Mouse (Mus musculus): ENCODE measurements around the gene Phf21b. TPM values are rescaled to one million over a fixed set of nuclear protein-coding genes. Genes with fewer than 3 reads are reported as not detected.

The Phf21b gene
- polyA plus RNA-seq, 1 experiment from 2014 or later: 0.62 TPM

Other genes starting within 250 kb of the Phf21b start
- 17.7 and 20.4 TPM in 2 replicates for gene Prr5, start 186.4 kb downstream of the Phf21b start, polyA plus RNA-seq (2014; fragmentation: Nextera tagmentation; extraction: Ambion mirVana)
- gene Arhgap8, start 136.0 kb downstream of the Phf21b start, polyA plus RNA-seq (2014; fragmentation: Nextera tagmentation; extraction: Ambion mirVana): 0.93 and 1.3 TPM in 2 replicates
- gene Gm29666, start 64.0 kb upstream of the Phf21b start, polyA plus RNA-seq (2014; fragmentation: Nextera tagmentation; extraction: Ambion mirVana): 1.2 and 1.8 TPM in 2 replicates
- 56.7 and 57.3 TPM in 2 replicates for gene Nup50, start 67.4 kb upstream of the Phf21b start, polyA plus RNA-seq (2014; fragmentation: Nextera tagmentation; extraction: Ambion mirVana)
- gene 5031439G07Rik, start 132.5 kb upstream of the Phf21b start, polyA plus RNA-seq (2014; fragmentation: Nextera tagmentation; extraction: Ambion mirVana): 4.6 and 5.5 TPM in 2 replicates
- gene Upk3a, start 161.1 kb upstream of the Phf21b start, polyA plus RNA-seq (2014; fragmentation: Nextera tagmentation; extraction: Ambion mirVana): not detected in 2 replicates
- 17.0 and 19.6 TPM in 2 replicates for gene Fam118a, start 172.9 kb upstream of the Phf21b start, polyA plus RNA-seq (2014; fragmentation: Nextera tagmentation; extraction: Ambion mirVana)